Mouse (Mus musculus) frontal cortex, postnatal 10 days (tissue): Measurements from ENCODE around the gene Cd44.

Experiments used
- DNase-seq, 2 experiments: peaks; one replicate each; pipeline ENCODE4 v3.0.0; 2022; ENCODE audit warnings: low spot score in 2 of 2, mixed read lengths in 1 of 2

Cd44 gene

GRCm38 (mm10) chr2:102763991-102764390, 137.5 kb downstream of the Cd44 start:
- no peak for DNase-seq

GRCm38 (mm10) chr2:102763176-102763575, 138.3 kb downstream of the Cd44 start:
- no peak for DNase-seq
